Mouse (Mus musculus) heart, embryonic 16.5 days (tissue): ENCODE results near the gene Ifitm10. TPM values are rescaled to one million over a fixed set of nuclear protein-coding genes. Genes with fewer than 3 reads are reported as not detected.

Source experiments
- ATAC-seq: fragments of 200-750 bp; cut with Nextera tagmentation; replicated peaks from 2 replicates; pipeline ENCODE4 v1.8.0; 2017; ENCODE audit warnings: moderate number of reproducible peaks; ENCODE audit not compliant: insufficient read depth, low FRiP score; ENCODE audit errors: extremely low read depth
- H3K27ac ChIP-seq: fragments of 300-500 bp; sonication (generic); 2 replicates; pipeline ENCODE4 v1.5.1; 2014; ENCODE audit warnings: mild to moderate bottlenecking, low read length, control low read depth, moderate library complexity
- H3K27me3 ChIP-seq: fragments of 300-500 bp; sonication (generic); 2 replicates; pipeline ENCODE4 v1.6.1; 2014; ENCODE audit warnings: low read length, mixed read lengths; ENCODE audit not compliant: control insufficient read depth, insufficient read depth
- H3K36me3 ChIP-seq: fragments of 300-500 bp; sonication (generic); 2 replicates; pipeline ENCODE4 v1.6.1; 2014; ENCODE audit not compliant: control insufficient read depth, insufficient read depth
- H3K4me1 ChIP-seq: fragments of 300-500 bp; sonication (generic); 2 replicates; pipeline ENCODE4 v1.6.1; 2014; ENCODE audit warnings: low read length, mixed read lengths; ENCODE audit not compliant: control insufficient read depth, insufficient read depth
- H3K4me2 ChIP-seq: fragments of 300-500 bp; sonication (generic); 2 replicates; pipeline ENCODE4 v1.6.1; 2014; ENCODE audit warnings: low read depth, mild to moderate bottlenecking, control low read depth, low read length
- H3K4me3 ChIP-seq: fragments of 300-500 bp; sonication (generic); 2 replicates; pipeline ENCODE4 v1.5.1; 2014; ENCODE audit warnings: mild to moderate bottlenecking, control low read depth, low read length
- H3K9ac ChIP-seq: fragments of 300-500 bp; sonication (generic); 2 replicates; pipeline ENCODE4 v1.6.1; 2014; ENCODE audit warnings: low read length, control low read depth
- H3K9me3 ChIP-seq: fragments of 300-500 bp; sonication (generic); replicated peaks from 2 replicates; pipeline ENCODE4 v1.6.1; 2016; ENCODE audit warnings: low read length; ENCODE audit not compliant: control insufficient read depth
- WGBS: fragments of 180-500 bp; shearing (Covaris S2); extraction: QIAGEN DNeasy Blood & Tissue Kit; methylation state at CpG from one replicate; pipeline ENCODE4 v1.1.7; 2014; 5-methylcytosine and 5-hydroxymethylcytosine counted together
- polyA plus RNA-seq: library from polyadenylated mRNA; unstranded; fragments of >200 nt; fragmentation: Nextera tagmentation; extraction: Ambion mirVana; gene quantifications from 2 replicates; pipeline ENCODE4 v1.2.1, GENCODE M21; 2015

The Ifitm10 gene
- polyA plus RNA-seq, 1 experiment from 2014 or later, result 4.9 TPM

DNA sequence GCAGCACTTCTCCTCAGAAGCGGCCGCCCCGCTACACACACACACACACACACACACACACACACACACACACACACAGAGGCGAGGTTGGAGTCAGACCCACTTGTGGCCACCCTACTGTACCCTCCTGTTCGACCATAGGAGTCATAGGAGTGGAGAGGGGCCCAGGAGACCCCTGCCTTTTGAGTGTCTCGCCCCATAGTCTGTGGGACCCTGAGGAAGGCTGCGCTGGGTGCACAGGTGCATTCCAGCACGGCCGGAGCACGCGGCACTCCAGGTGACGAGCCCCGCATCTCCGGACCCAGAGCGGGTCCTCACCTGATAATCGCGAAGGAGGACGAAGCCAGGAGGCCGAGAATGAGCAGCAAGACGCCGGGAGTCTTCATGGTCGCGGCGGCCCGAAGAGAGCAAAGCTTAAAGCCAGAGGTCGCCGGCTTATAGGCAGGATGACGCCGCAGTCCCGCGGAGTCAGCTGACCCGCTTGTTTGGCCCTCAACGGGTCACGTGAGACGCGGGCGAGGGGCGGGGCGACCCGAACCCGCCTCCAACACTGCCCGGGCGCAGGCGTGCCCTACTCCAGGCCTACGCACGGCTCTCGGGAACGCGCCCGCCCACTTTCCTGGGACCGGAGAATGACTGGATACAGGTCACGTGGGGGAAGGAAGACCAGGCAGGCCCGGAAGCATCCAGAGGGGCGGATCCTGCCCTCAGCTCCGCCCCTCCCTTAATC is 14.0 kb upstream of the Ifitm10 start, which contains the start of gene Ctsd:
Gene Ctsd, minus strand, starts transcription at position 620 of the 730 bp plus-strand sequence.
- Histone ChIP-seq H3K36me3 (peaks cover 26% of the 10 kb centered on the region), H3K27me3 (no peaks in the 10 kb centered on the region), H3K9me3 (no peaks in the 10 kb centered on the region), H3K4me1 (peaks cover 13% of the 10 kb centered on the region), H3K4me2 (peak within 1 kb of the TSS; percentile 87), H3K4me3 (peak within 1 kb of the TSS; percentile 76), H3K27ac (peak within 1 kb of the TSS; percentile 85), H3K9ac (peak within 1 kb of the TSS; percentile 86)
- WGBS, result under 1% methylated on average over 55 of the region's 55 CpGs
- ATAC-seq, result peak; percentile 93

GRCm38 (mm10) chr7:142386621-142387201 is 13.2 kb upstream of the Ifitm10 start:
- peaks cover 13% of the 10 kb centered on the region for H3K4me1 ChIP-seq
- H3K4me3 ChIP-seq, result peak overlapping the region; percentile 76
- H3K36me3 ChIP-seq, result peaks cover 35% of the 10 kb centered on the region
- H3K9me3 ChIP-seq, result no peaks in the 10 kb centered on the region
- H3K9ac ChIP-seq, result peak overlapping the region; percentile 86
- peak overlapping the region; percentile 85 for H3K27ac ChIP-seq
- peak overlapping the region; percentile 87 for H3K4me2 ChIP-seq
- ATAC-seq, result no peak
- 32% methylated on average over 6 of the region's 6 CpGs for WGBS
- no peaks in the 10 kb centered on the region for H3K27me3 ChIP-seq

DNA sequence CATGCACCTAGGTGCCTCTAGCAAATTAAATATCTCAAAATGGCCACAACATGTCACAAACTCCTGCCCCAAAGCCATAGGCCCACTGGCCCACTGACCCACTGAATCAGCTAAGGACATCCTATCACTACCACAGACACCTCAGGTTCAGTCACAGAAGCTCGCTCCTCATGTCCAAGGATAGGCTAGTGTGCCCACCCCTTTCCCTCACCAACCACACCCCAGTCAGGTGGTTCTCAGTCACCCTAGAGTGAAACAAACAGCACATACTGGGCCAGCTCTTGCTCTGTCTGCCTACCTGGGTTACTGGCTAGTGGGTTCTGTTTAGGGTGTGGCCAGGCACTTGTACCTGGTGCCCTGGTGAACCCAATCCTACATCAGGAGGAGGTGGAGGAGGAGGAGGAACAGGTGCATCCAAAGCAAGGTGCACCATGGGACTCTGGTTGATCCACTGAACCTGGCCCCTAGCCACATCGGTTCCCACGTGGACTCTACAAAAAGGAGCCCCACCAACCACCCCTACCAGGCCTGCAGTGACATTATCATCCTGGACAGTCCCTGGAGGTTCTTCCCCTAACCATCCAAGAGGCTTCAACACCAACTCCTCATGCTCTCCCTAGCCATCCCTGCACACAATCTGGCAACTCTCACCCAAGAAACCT is 12.3 kb upstream of the Ifitm10 start:
- Histone ChIP-seq H3K9ac (peak overlapping the region; percentile 86), H3K4me1 (peaks cover 13% of the 10 kb centered on the region), H3K4me3 (peak overlapping the region; percentile 76), H3K4me2 (peak overlapping the region; percentile 87), H3K36me3 (peaks cover 43% of the 10 kb centered on the region), H3K27ac (peak overlapping the region; percentile 85), H3K9me3 (no peaks in the 10 kb centered on the region), H3K27me3 (no peaks in the 10 kb centered on the region)
- no peak for ATAC-seq
- 80% methylated on average over 3 of the region's 3 CpGs for WGBS

DNA sequence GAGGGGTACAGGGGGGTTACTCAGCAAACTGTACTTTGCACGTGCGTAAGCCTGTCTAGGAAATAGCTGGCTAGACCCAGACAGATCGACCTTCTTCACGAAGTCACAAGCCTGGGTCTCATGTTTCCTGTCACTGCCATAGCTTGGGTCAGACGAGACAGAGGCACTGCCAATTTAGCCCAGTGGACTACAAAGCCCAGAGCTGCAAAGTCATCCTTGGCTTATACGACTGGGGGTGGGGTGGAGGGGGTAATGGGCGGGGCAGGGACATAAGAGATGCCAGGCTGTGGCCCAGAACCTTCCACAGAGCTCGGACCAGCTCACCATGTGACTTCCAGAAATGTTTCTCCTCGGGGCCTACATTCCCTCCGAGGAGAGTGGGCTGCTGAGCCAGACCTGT is 10.8 kb upstream of the Ifitm10 start:
- no peaks in the 10 kb centered on the region for H3K27me3 ChIP-seq
- H3K4me2 ChIP-seq, result no peak overlapping the region
- peaks cover 58% of the 10 kb centered on the region for H3K36me3 ChIP-seq
- H3K4me1 ChIP-seq, result peaks cover 13% of the 10 kb centered on the region
- no peaks in the 10 kb centered on the region for H3K9me3 ChIP-seq
- no peak overlapping the region for H3K9ac ChIP-seq
- H3K4me3 ChIP-seq, result no peak overlapping the region
- no peak overlapping the region for H3K27ac ChIP-seq
- ATAC-seq, result no peak
- WGBS, result 72% methylated on average over 10 of the region's 10 CpGs

DNA sequence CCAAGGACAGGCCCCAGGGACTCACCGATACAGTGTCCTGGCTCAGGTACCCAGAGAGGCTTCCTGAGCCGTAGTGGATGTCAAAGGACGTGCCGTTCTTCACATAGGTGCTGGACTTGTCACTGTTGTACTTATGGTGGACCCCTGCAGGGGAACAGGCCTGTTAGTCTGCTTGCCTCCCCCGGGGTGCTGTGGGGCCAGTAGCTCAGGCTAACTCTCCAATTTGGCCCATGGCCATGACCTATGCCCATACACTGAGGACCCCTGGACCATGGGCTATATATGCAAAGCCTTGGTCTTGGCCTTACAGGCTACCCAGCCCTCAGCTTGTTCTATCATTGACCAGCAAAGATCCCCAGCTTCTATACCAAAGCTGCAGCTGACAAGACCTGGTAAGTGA is 9.0 kb upstream of the Ifitm10 start, which contains the start of gene Gm49369:
Gene Gm49369, minus strand, starts transcription at position 101 of the 400 bp plus-strand sequence.
- Histone ChIP-seq H3K4me3 (no peak within 1 kb of the TSS), H3K9ac (no peak within 1 kb of the TSS), H3K27me3 (no peaks in the 10 kb centered on the region), H3K9me3 (no peaks in the 10 kb centered on the region), H3K4me1 (peaks cover 13% of the 10 kb centered on the region), H3K4me2 (no peak within 1 kb of the TSS), H3K36me3 (peaks cover 67% of the 10 kb centered on the region), H3K27ac (peak within 1 kb of the TSS; percentile 56; the same call in 1 of the 2 replicates)
- 98% methylated on average over 5 of the region's 5 CpGs for WGBS
- ATAC-seq, result no peak

- Histone ChIP-seq H3K4me2 (no peak overlapping the region), H3K9ac (no peak overlapping the region), H3K9me3 (no peaks in the 10 kb centered on the region), H3K4me3 (no peak overlapping the region), H3K4me1 (peaks cover 7% of the 10 kb centered on the region), H3K27ac (peak overlapping the region; percentile 56; the same call in 1 of the 2 replicates), H3K27me3 (no peaks in the 10 kb centered on the region), H3K36me3 (peaks cover 79% of the 10 kb centered on the region)
- no peak; the same call in 1 of the 2 replicates for ATAC-seq
- 71% methylated on average over 4 of the region's 4 CpGs for WGBS
Measured at GRCm38 (mm10) chr7:142381175-142381574, 7.6 kb upstream of the Ifitm10 start.

DNA sequence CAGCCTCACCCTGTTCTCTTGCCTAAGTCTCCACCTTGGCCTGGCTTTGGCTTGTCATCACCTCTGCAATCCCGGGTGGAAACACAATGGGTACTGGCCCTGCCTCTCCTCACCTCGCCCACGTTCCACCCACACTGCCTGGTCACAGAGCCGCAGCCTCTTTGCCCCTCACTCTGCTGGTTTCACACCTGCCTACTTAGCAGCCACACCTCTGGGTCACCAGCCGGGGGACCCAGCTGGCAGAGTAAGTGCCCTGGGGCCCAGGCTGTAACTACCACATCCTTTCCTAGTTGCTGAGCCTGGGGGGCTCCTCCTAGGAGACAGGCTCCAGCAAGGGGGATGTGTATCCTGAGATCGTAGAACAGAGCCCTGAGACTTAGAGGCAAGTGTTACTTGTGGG is 5.6 kb upstream of the Ifitm10 start:
- no peak for ATAC-seq
- no peaks in the 10 kb centered on the region for H3K27me3 ChIP-seq
- no peak overlapping the region for H3K27ac ChIP-seq
- peaks cover 71% of the 10 kb centered on the region for H3K36me3 ChIP-seq
- WGBS, result 60% methylated on average over 6 of the region's 6 CpGs
- peaks cover 4% of the 10 kb centered on the region; the same call in 1 of the 2 replicates for H3K4me1 ChIP-seq
- H3K9me3 ChIP-seq, result no peaks in the 10 kb centered on the region
- H3K4me3 ChIP-seq, result no peak overlapping the region
- H3K4me2 ChIP-seq, result no peak overlapping the region
- H3K9ac ChIP-seq, result no peak overlapping the region

- whole genome bisulfite sequencing, result 77% methylated on average over 14 of the region's 14 CpGs
- Histone ChIP-seq H3K27me3 (no peaks in the 10 kb centered on the region), H3K4me2 (no peak overlapping the region), H3K4me1 (peaks cover 4% of the 10 kb centered on the region; the same call in 1 of the 2 replicates), H3K9me3 (no peaks in the 10 kb centered on the region), H3K4me3 (no peak overlapping the region), H3K9ac (no peak overlapping the region), H3K27ac (no peak overlapping the region), H3K36me3 (peaks cover 53% of the 10 kb centered on the region)
- no peak for ATAC-seq
Measured at GRCm38 (mm10) chr7:142377233-142377925, 3.8 kb upstream of the Ifitm10 start.
